Mouse (Mus musculus): Measurements from ENCODE around the gene Kcnk7. TPM values are rescaled to one million over a fixed set of nuclear protein-coding genes. Genes with fewer than 3 reads are reported as not detected.
A peak's percentile ranks its signal among the peaks of the same experiment; 100 is the strongest.
"Not testable (repeated sequence)": the region's sequence is repeated elsewhere in the genome, so short reads cannot be mapped to it uniquely, and the experiment has no call there.

The Kcnk7 gene
- polyA plus RNA-seq, 1 experiment from 2014 or later, result 0.14 TPM

DNA sequence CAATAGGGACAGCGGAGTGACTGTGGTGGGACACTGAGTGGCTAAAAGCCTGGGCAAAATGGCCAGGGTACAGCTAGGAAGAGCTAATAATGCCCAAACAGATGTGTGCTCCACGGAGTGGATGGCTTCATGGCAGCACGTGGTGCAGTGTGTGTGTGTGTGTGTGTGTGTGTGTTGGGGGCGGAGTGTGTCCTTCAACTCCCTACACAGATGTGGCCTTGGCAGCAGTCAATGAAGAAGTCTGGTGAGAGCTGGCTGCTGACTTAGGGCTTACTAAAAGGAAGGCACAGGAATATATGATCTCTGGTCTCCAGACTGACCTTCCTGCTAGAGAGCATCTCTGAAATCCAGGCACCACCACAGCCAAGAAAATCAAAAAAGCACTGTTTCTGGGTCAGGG is 35.8 kb upstream of the Kcnk7 start:
- Histone ChIP-seq H3K9me3 (replicated peaks; ENCODE audit: control insufficient read depth, low read length) (no peaks in the 10 kb centered on the region), H3K4me3 (ENCODE audit: low read depth, low read length) (no peak overlapping the region), H3K36me3 (ENCODE audit: control insufficient read depth, insufficient read depth) (peaks cover 36% of the 10 kb centered on the region), H3K4me2 (ENCODE audit: low read depth, low read length) (no peak overlapping the region), H3K27me3 (ENCODE audit: control insufficient read depth, insufficient read depth, low read depth, low read length) (no peaks in the 10 kb centered on the region), H3K27ac (ENCODE audit: low read length) (peak overlapping the region; percentile 43; the same call in 1 of the 2 replicates), H3K9ac (ENCODE audit: low read depth, low read length) (no peak overlapping the region), H3K4me1 (ENCODE audit: control insufficient read depth, low read depth, low read length) (peaks cover 34% of the 10 kb centered on the region)
- ATAC-seq (ENCODE audit: low read depth), result no peak
- 80% methylated on average over 4 of the region's 4 CpGs for WGBS (ENCODE audit: insufficient replicate concordance)

DNA sequence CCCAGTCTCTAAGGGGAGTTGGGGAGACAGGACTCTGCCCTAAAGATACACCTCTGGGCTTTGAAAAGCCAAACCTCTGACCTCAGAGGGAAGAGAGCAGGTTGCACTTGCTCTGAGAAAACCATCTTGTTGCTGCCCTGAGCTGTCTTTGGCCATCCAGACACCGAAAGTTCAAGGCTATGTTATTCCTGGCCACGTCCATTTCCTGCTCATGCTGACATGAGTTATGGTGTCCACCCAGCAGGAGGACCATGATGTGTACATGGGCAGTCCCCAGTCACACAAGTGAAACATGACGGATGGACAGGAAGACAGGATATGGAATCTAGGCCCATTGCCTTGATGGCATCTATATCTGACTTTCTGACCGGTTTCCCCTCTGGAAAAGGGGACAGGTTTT is 23.7 kb upstream of the Kcnk7 start:
- H3K36me3 ChIP-seq (ENCODE audit: control insufficient read depth, insufficient read depth), result peaks cover 60% of the 10 kb centered on the region

GRCm38 (mm10) chr19:5684236-5684635 is 19.9 kb upstream of the Kcnk7 start:
- Histone ChIP-seq H3K36me3 (ENCODE audit: control insufficient read depth, insufficient read depth) (peaks cover 42% of the 10 kb centered on the region), H3K9me3 (replicated peaks; ENCODE audit: control insufficient read depth, low read length) (no peaks in the 10 kb centered on the region), H3K9ac (ENCODE audit: low read depth, low read length) (no peak overlapping the region), H3K4me1 (ENCODE audit: control insufficient read depth, low read depth, low read length) (peaks cover 25% of the 10 kb centered on the region), H3K4me2 (ENCODE audit: low read depth, low read length) (no peak overlapping the region), H3K27me3 (ENCODE audit: control insufficient read depth, insufficient read depth, low read depth, low read length) (no peaks in the 10 kb centered on the region), H3K4me3 (ENCODE audit: low read depth, low read length) (no peak overlapping the region), H3K27ac (ENCODE audit: low read length) (no peak overlapping the region)
- ATAC-seq (ENCODE audit: low read depth), result no peak
- 86% methylated on average over 12 of the region's 12 CpGs for WGBS (ENCODE audit: insufficient replicate concordance)

More for the DNA sequence above, 23.7 kb upstream of the Kcnk7 start:
- Histone ChIP-seq H3K27me3 (ENCODE audit: control insufficient read depth, insufficient read depth, low read depth, low read length) (no peaks in the 10 kb centered on the region), H3K4me1 (ENCODE audit: control insufficient read depth, low read depth, low read length) (no peaks in the 10 kb centered on the region), H3K9me3 (replicated peaks; ENCODE audit: control insufficient read depth, low read length) (no peaks in the 10 kb centered on the region), H3K9ac (ENCODE audit: low read depth, low read length) (no peak overlapping the region), H3K27ac (ENCODE audit: low read length) (no peak overlapping the region), H3K4me2 (ENCODE audit: low read depth, low read length) (no peak overlapping the region), H3K4me3 (ENCODE audit: low read depth, low read length) (no peak overlapping the region)
- no peak for ATAC-seq (ENCODE audit: low read depth)
- WGBS (ENCODE audit: insufficient replicate concordance), result 86% methylated on average over 4 of the region's 4 CpGs

- no peak overlapping the region for H3K9ac ChIP-seq (ENCODE audit: low read depth, low read length)
- peaks cover 27% of the 10 kb centered on the region for H3K4me1 ChIP-seq (ENCODE audit: control insufficient read depth, low read depth, low read length)
- H3K9me3 ChIP-seq (replicated peaks; ENCODE audit: control insufficient read depth, low read length), result no peaks in the 10 kb centered on the region
- no peak overlapping the region for H3K4me3 ChIP-seq (ENCODE audit: low read depth, low read length)
- peaks cover 39% of the 10 kb centered on the region for H3K36me3 ChIP-seq (ENCODE audit: control insufficient read depth, insufficient read depth)
- H3K27ac ChIP-seq (ENCODE audit: low read length), result no peak overlapping the region
- H3K4me2 ChIP-seq (ENCODE audit: low read depth, low read length), result no peak overlapping the region
- WGBS (ENCODE audit: insufficient replicate concordance), result 90% methylated on average over 13 of the region's 13 CpGs
- no peak for ATAC-seq (ENCODE audit: low read depth)
- H3K27me3 ChIP-seq (ENCODE audit: control insufficient read depth, insufficient read depth, low read depth, low read length), result no peaks in the 10 kb centered on the region
These were observed 19.2 kb upstream of the Kcnk7 start for GRCm38 (mm10) chr19:5684985-5685384.

- Histone ChIP-seq H3K4me1 (ENCODE audit: control insufficient read depth, low read depth, low read length) (peaks cover 31% of the 10 kb centered on the region), H3K9me3 (replicated peaks; ENCODE audit: control insufficient read depth, low read length) (no peaks in the 10 kb centered on the region), H3K4me2 (ENCODE audit: low read depth, low read length) (no peak overlapping the region), H3K9ac (ENCODE audit: low read depth, low read length) (no peak overlapping the region), H3K27ac (ENCODE audit: low read length) (no peak overlapping the region), H3K4me3 (ENCODE audit: low read depth, low read length) (no peak overlapping the region), H3K36me3 (ENCODE audit: control insufficient read depth, insufficient read depth) (peaks cover 39% of the 10 kb centered on the region), H3K27me3 (ENCODE audit: control insufficient read depth, insufficient read depth, low read depth, low read length) (no peaks in the 10 kb centered on the region)
- ATAC-seq (ENCODE audit: low read depth), result no peak
- 90% methylated on average over 19 of the region's 19 CpGs for whole genome bisulfite sequencing (ENCODE audit: insufficient replicate concordance)
These were observed 18.7 kb upstream of the Kcnk7 start for GRCm38 (mm10) chr19:5685431-5685830.

GRCm38 (mm10) chr19:5685861-5686260 is 18.3 kb upstream of the Kcnk7 start:
- peaks cover 36% of the 10 kb centered on the region for H3K4me1 ChIP-seq (ENCODE audit: control insufficient read depth, low read depth, low read length)
- no peak overlapping the region; the same call in 1 of the 2 replicates for H3K4me3 ChIP-seq (ENCODE audit: low read depth, low read length)
- no peaks in the 10 kb centered on the region for H3K27me3 ChIP-seq (ENCODE audit: control insufficient read depth, insufficient read depth, low read depth, low read length)
- no peak for ATAC-seq (ENCODE audit: low read depth)
- H3K4me2 ChIP-seq (ENCODE audit: low read depth, low read length), result peak overlapping the region; percentile 52
- WGBS (ENCODE audit: insufficient replicate concordance), result 91% methylated on average over 11 of the region's 11 CpGs
- peaks cover 39% of the 10 kb centered on the region for H3K36me3 ChIP-seq (ENCODE audit: control insufficient read depth, insufficient read depth)
- H3K9me3 ChIP-seq (replicated peaks; ENCODE audit: control insufficient read depth, low read length), result no peaks in the 10 kb centered on the region
- peak overlapping the region; percentile 61 for H3K27ac ChIP-seq (ENCODE audit: low read length)
- H3K9ac ChIP-seq (ENCODE audit: low read depth, low read length), result peak overlapping the region; percentile 51; the same call in 1 of the 2 replicates

- Histone ChIP-seq H3K4me1 (ENCODE audit: control insufficient read depth, low read depth, low read length) (peaks cover 41% of the 10 kb centered on the region), H3K27me3 (ENCODE audit: control insufficient read depth, insufficient read depth, low read depth, low read length) (no peaks in the 10 kb centered on the region), H3K36me3 (ENCODE audit: control insufficient read depth, insufficient read depth) (peaks cover 36% of the 10 kb centered on the region), H3K9ac (ENCODE audit: low read depth, low read length) (peak overlapping the region; percentile 51), H3K27ac (ENCODE audit: low read length) (peak overlapping the region; percentile 61), H3K9me3 (replicated peaks; ENCODE audit: control insufficient read depth, low read length) (no peaks in the 10 kb centered on the region), H3K4me2 (ENCODE audit: low read depth, low read length) (peak overlapping the region; percentile 52), H3K4me3 (ENCODE audit: low read depth, low read length) (peak overlapping the region; percentile 27)
- WGBS (ENCODE audit: insufficient replicate concordance), result 39% methylated on average over 13 of the region's 13 CpGs
- no peak for ATAC-seq (ENCODE audit: low read depth)
These were observed 17.7 kb upstream of the Kcnk7 start for GRCm38 (mm10) chr19:5686437-5686836.

DNA sequence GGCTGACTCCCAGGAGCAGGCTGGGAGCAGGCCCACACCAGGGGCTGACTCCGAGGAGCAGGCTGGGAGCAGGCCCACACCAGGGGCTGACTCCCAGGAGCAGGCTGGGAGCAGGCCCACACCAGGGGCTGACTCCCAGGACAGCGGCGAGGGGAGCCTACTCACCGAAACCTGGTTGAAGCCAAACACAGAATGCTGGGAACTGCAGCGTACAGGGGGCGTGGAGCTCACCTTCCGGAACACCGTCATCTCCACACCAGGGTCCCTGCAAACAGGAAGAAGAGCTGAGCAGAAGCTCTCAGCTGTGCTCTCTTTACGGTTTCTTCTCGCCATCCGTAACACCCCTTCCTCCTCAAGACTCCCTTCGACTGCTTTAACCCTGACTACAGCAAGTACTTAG is 17.2 kb upstream of the Kcnk7 start:
- Histone ChIP-seq H3K4me2 (ENCODE audit: low read depth, low read length) (peak overlapping the region; percentile 100), H3K9ac (ENCODE audit: low read depth, low read length) (peak overlapping the region; percentile 99; the same call in 1 of the 2 replicates), H3K4me3 (ENCODE audit: low read depth, low read length) (peak overlapping the region; percentile 95), H3K36me3 (ENCODE audit: control insufficient read depth, insufficient read depth) (peaks cover 36% of the 10 kb centered on the region), H3K27ac (ENCODE audit: low read length) (peak overlapping the region; percentile 97), H3K4me1 (ENCODE audit: control insufficient read depth, low read depth, low read length) (peaks cover 47% of the 10 kb centered on the region)
- 76% methylated on average over 12 of the region's 12 CpGs for WGBS (ENCODE audit: insufficient replicate concordance)
- not testable (repeated sequence) for H3K27me3 ChIP-seq (ENCODE audit: control insufficient read depth, insufficient read depth, low read depth, low read length); ATAC-seq (ENCODE audit: low read depth); H3K9me3 ChIP-seq (replicated peaks; ENCODE audit: control insufficient read depth, low read length)

GRCm38 (mm10) chr19:5687738-5688137 is 16.4 kb upstream of the Kcnk7 start:
- ATAC-seq (ENCODE audit: low read depth), result no peak
- peak overlapping the region; percentile 99 for H3K9ac ChIP-seq (ENCODE audit: low read depth, low read length)
- H3K4me3 ChIP-seq (ENCODE audit: low read depth, low read length), result peak overlapping the region; percentile 95
- H3K27ac ChIP-seq (ENCODE audit: low read length), result peak overlapping the region; percentile 97
- WGBS (ENCODE audit: insufficient replicate concordance), result 23% methylated on average over 9 of the region's 9 CpGs
- peak overlapping the region; percentile 100 for H3K4me2 ChIP-seq (ENCODE audit: low read depth, low read length)
- no peaks in the 10 kb centered on the region for H3K9me3 ChIP-seq (replicated peaks; ENCODE audit: control insufficient read depth, low read length)
- H3K4me1 ChIP-seq (ENCODE audit: control insufficient read depth, low read depth, low read length), result peaks cover 54% of the 10 kb centered on the region
- H3K36me3 ChIP-seq (ENCODE audit: control insufficient read depth, insufficient read depth), result peaks cover 32% of the 10 kb centered on the region
- H3K27me3 ChIP-seq (ENCODE audit: control insufficient read depth, insufficient read depth, low read depth, low read length), result no peaks in the 10 kb centered on the region

Data from liver, embryonic 16.5 days (tissue).